Mouse (Mus musculus): ENCODE results near the gene Morn3. TPM values are rescaled to one million over a fixed set of nuclear protein-coding genes. Genes with fewer than 3 reads are reported as not detected.
A peak's percentile ranks its signal among the peaks of the same experiment; 100 is the strongest.

Morn3 gene
- polyA plus RNA-seq, 2 experiments, result not detected

DNA sequence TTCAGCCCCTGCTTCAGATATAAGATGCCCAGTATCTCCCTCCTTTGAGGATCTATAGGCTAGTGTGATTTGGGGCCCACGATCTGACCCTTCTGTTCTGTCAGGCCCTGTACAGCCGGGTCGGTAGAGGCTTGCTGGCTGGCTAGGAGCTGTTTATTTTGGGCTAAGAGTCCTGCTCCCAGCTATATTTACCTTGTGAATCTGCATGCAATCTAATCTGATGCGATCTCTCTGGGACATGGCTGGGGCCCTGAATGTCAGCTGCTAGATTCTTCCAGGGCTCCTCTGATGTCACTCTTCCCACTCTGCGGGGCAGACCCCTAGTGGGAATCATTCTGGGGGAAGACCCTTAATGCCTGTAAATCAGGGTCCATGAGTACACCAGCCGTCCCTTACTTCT, 22.5 kb downstream of the Morn3 start:
- DNase-seq (ENCODE audit: low spot score), result no peak
- TF ChIP-seq POLR2A (IDR thresholded peaks at IDR 0.05; ENCODE audit: borderline replicate concordance, extremely low read depth, insufficient read depth, insufficient read length), result no peak
- peaks cover 6% of the 10 kb centered on the region for H3K36me3 ChIP-seq (ENCODE audit: control insufficient read depth, insufficient read depth, low read length)
- H3K9me3 ChIP-seq (ENCODE audit: control insufficient read depth, low read length), result no peaks in the 10 kb centered on the region
- WGBS, result 90% methylated on average over 6 of the region's 6 CpGs
- H3K9ac ChIP-seq (ENCODE audit: low read depth, low read length, severe bottlenecking), result no peak overlapping the region
- peaks cover 29% of the 10 kb centered on the region for H3K4me1 ChIP-seq (ENCODE audit: control insufficient read depth, insufficient read depth, low read length)
- no peak for ATAC-seq (ENCODE audit: low FRiP score, low read depth)
- H3K27ac ChIP-seq (replicated peaks; ENCODE audit: low read depth, low read length), result no peak overlapping the region
- H3K27me3 ChIP-seq (ENCODE audit: control insufficient read depth, insufficient read depth, low read length), result no peaks in the 10 kb centered on the region
- H3K4me2 ChIP-seq (replicated peaks; ENCODE audit: low read depth, low read length, severe bottlenecking), result no peak overlapping the region
- H3K4me3 ChIP-seq (replicated peaks; ENCODE audit: low read length), result no peak overlapping the region

- no peak for ATAC-seq (ENCODE audit: low FRiP score, low read depth)
- DNase-seq (ENCODE audit: low spot score), result no peak
- no peaks in the 10 kb centered on the region for H3K27me3 ChIP-seq (ENCODE audit: control insufficient read depth, insufficient read depth, low read length)
- no peaks in the 10 kb centered on the region for H3K9me3 ChIP-seq (ENCODE audit: control insufficient read depth, low read length)
- H3K4me3 ChIP-seq (replicated peaks; ENCODE audit: low read length), result no peak overlapping the region
- 52% methylated on average over 6 of the region's 6 CpGs for WGBS
- no peak for TF ChIP-seq POLR2A (IDR thresholded peaks at IDR 0.05; ENCODE audit: borderline replicate concordance, extremely low read depth, insufficient read depth, insufficient read length)
- H3K36me3 ChIP-seq (ENCODE audit: control insufficient read depth, insufficient read depth, low read length), result no peaks in the 10 kb centered on the region
- no peak overlapping the region for H3K9ac ChIP-seq (ENCODE audit: low read depth, low read length, severe bottlenecking)
- no peak overlapping the region for H3K27ac ChIP-seq (replicated peaks; ENCODE audit: low read depth, low read length)
- H3K4me1 ChIP-seq (ENCODE audit: control insufficient read depth, insufficient read depth, low read length), result peaks cover 39% of the 10 kb centered on the region
- no peak overlapping the region for H3K4me2 ChIP-seq (replicated peaks; ENCODE audit: low read depth, low read length, severe bottlenecking)
Observed at GRCm38 (mm10) chr5:123023049-123023448, 23.8 kb downstream of the Morn3 start.

GRCm38 (mm10) chr5:123021438-123021837, 25.4 kb downstream of the Morn3 start:
- H3K27ac ChIP-seq (replicated peaks; ENCODE audit: low read depth, low read length), result no peak overlapping the region
- H3K4me2 ChIP-seq (replicated peaks; ENCODE audit: low read depth, low read length, severe bottlenecking), result no peak overlapping the region
- no peak for TF ChIP-seq POLR2A (IDR thresholded peaks at IDR 0.05; ENCODE audit: borderline replicate concordance, extremely low read depth, insufficient read depth, insufficient read length)
- peaks cover 29% of the 10 kb centered on the region for H3K4me1 ChIP-seq (ENCODE audit: control insufficient read depth, insufficient read depth, low read length)
- 89% methylated on average over 7 of the region's 7 CpGs for WGBS
- H3K4me3 ChIP-seq (replicated peaks; ENCODE audit: low read length), result no peak overlapping the region
- no peaks in the 10 kb centered on the region for H3K27me3 ChIP-seq (ENCODE audit: control insufficient read depth, insufficient read depth, low read length)
- H3K36me3 ChIP-seq (ENCODE audit: control insufficient read depth, insufficient read depth, low read length), result no peaks in the 10 kb centered on the region
- no peaks in the 10 kb centered on the region for H3K9me3 ChIP-seq (ENCODE audit: control insufficient read depth, low read length)
- no peak for DNase-seq (ENCODE audit: low spot score)
- no peak for ATAC-seq (ENCODE audit: low FRiP score, low read depth)
- H3K9ac ChIP-seq (ENCODE audit: low read depth, low read length, severe bottlenecking), result no peak overlapping the region

DNA sequence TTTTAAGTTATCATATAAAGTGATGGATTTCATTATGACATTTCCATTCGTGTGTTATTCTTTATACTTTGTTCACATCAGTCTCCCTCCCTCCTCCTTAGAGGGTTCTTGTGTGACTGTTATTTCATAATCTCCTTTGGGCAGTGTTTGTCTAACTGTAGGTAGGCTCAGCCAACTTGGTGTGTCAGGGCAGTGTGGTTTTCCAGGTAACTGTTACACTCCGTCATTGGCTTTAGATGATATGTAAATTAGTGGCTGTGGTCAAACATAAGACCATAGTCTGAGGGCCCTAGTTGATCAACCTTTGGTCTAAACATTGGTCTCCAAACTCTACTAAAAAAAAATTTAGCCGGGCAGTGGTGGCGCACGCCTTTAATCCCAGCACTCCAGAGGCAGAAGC, 26.4 kb downstream of the Morn3 start:
- Histone ChIP-seq H3K27me3 (ENCODE audit: control insufficient read depth, insufficient read depth, low read length) (no peaks in the 10 kb centered on the region), H3K4me1 (ENCODE audit: control insufficient read depth, insufficient read depth, low read length) (peaks cover 34% of the 10 kb centered on the region), H3K9me3 (ENCODE audit: control insufficient read depth, low read length) (no peaks in the 10 kb centered on the region), H3K27ac (replicated peaks; ENCODE audit: low read depth, low read length) (no peak overlapping the region), H3K36me3 (ENCODE audit: control insufficient read depth, insufficient read depth, low read length) (no peaks in the 10 kb centered on the region), H3K4me3 (replicated peaks; ENCODE audit: low read length) (no peak overlapping the region), H3K9ac (ENCODE audit: low read depth, low read length, severe bottlenecking) (no peak overlapping the region), H3K4me2 (replicated peaks; ENCODE audit: low read depth, low read length, severe bottlenecking) (no peak overlapping the region)
- WGBS, result 95% methylated on average over 5 of the region's 5 CpGs
- no peak for DNase-seq (ENCODE audit: low spot score)
- no peak for ATAC-seq (ENCODE audit: low FRiP score, low read depth)
- TF ChIP-seq POLR2A (IDR thresholded peaks at IDR 0.05; ENCODE audit: borderline replicate concordance, extremely low read depth, insufficient read depth, insufficient read length), result no peak

GRCm38 (mm10) chr5:123019336-123020016, 27.3 kb downstream of the Morn3 start:
- TF ChIP-seq POLR2A (IDR thresholded peaks at IDR 0.05; ENCODE audit: borderline replicate concordance, extremely low read depth, insufficient read depth, insufficient read length), result no peak
- no peak for DNase-seq (ENCODE audit: low spot score)
- peak overlapping the region; percentile 28; the same call in 1 of the 2 replicates for H3K9ac ChIP-seq (ENCODE audit: low read depth, low read length, severe bottlenecking)

More at GRCm38 (mm10) chr5:123019336-123020016, 27.3 kb downstream of the Morn3 start:
- no peaks in the 10 kb centered on the region for H3K27me3 ChIP-seq (ENCODE audit: control insufficient read depth, insufficient read depth, low read length)
- no peaks in the 10 kb centered on the region for H3K36me3 ChIP-seq (ENCODE audit: control insufficient read depth, insufficient read depth, low read length)
- 42% methylated on average over 10 of the region's 10 CpGs for WGBS
- peak overlapping the region; percentile 67 for H3K27ac ChIP-seq (replicated peaks; ENCODE audit: low read depth, low read length)
- peaks cover 32% of the 10 kb centered on the region for H3K4me1 ChIP-seq (ENCODE audit: control insufficient read depth, insufficient read depth, low read length)
- no peaks in the 10 kb centered on the region for H3K9me3 ChIP-seq (ENCODE audit: control insufficient read depth, low read length)
- ATAC-seq (ENCODE audit: low FRiP score, low read depth), result no peak
- no peak overlapping the region for H3K4me3 ChIP-seq (replicated peaks; ENCODE audit: low read length)
- peak overlapping the region; percentile 1; the same call in 1 of the 2 replicates for H3K4me2 ChIP-seq (replicated peaks; ENCODE audit: low read depth, low read length, severe bottlenecking)
